Mouse (Mus musculus): ENCODE measurements around the gene Zdhhc14. TPM values are rescaled to one million over a fixed set of nuclear protein-coding genes. Genes with fewer than 3 reads are reported as not detected.
A peak's percentile ranks its signal among the peaks of the same experiment; 100 is the strongest.

The Zdhhc14 gene
- total and polyA plus RNA-seq, 3 experiments = 0.34 to 1.3 (median 0.35) TPM

GRCm38 (mm10) chr17:5598999-5599398 is 106.6 kb downstream of the Zdhhc14 start:
- Histone ChIP-seq H3K79me2 (replicated peaks; ENCODE audit: control insufficient read depth, extremely low read depth, insufficient read depth, poor library complexity, severe bottlenecking) (no peaks in the 10 kb centered on the region), H3K27me3 (replicated peaks) (no peaks in the 10 kb centered on the region), H3K36me3 (replicated peaks in 1 of 2; ENCODE audit: control insufficient read depth in 1 of 2, insufficient read depth in 1 of 2, low read length in 1 of 2) (no peaks in the 10 kb centered on the region), H3K4me2 (ENCODE audit: insufficient read depth, low read depth, poor library complexity, severe bottlenecking) (no peak overlapping the region), H3K9ac (ENCODE audit: insufficient read depth, low read depth) (no peak overlapping the region), H3K4me1 (ENCODE audit: control insufficient read depth in 1 of 2, insufficient read depth in 2 of 2) (peaks cover 5 to 8% of the 10 kb centered on the region in 2 experiments; a peak in 3 of 4 replicates), H3K4me3 (replicated peaks in 1 of 3; ENCODE audit: low read depth in 2 of 3, low read length in 2 of 3, poor library complexity in 1 of 3) (no peak overlapping the region), H3K9me3 (replicated peaks; ENCODE audit: low read length) (no peaks in the 10 kb centered on the region), H3K27ac (ENCODE audit: insufficient read depth, low read depth) (no peak overlapping the region)
- no peak for DNase-seq (ENCODE audit: extremely low read depth)
- dilution Hi-C loops (cut with MboI; ENCODE audit: extremely low pct_ligation_motif_present, extremely low pct_unique_long_range_greater_than_20kb, low sequenced_read_pairs) = no loop called here
- TF ChIP-seq ZNF384 (IDR thresholded peaks at IDR 0.05; ENCODE audit: low read depth, low read length) = no peak
- TF ChIP-seq POLR2A (IDR thresholded peaks at IDR 0.05; ENCODE audit: low read depth, low read length) = no peak
- no peak for TF ChIP-seq ETS1 (conservative IDR thresholded peaks at IDR 0.05; ENCODE audit: low read depth, low read length)
- no peak for TF ChIP-seq PAX5 (IDR thresholded peaks at IDR 0.05; ENCODE audit: low read length)
- in situ Hi-C loops (cut with MboI; ENCODE audit: low pct_ligation_motif_present, low pct_unique_long_range_greater_than_20kb, low sequenced_read_pairs) = no loop called here

GRCm38 (mm10) chr17:5600505-5601027 is 108.2 kb downstream of the Zdhhc14 start:
- Histone ChIP-seq H3K4me3 (replicated peaks in 1 of 3; ENCODE audit: low read depth in 2 of 3, low read length in 2 of 3, poor library complexity in 1 of 3) (no peak overlapping the region), H3K27me3 (replicated peaks) (no peaks in the 10 kb centered on the region), H3K4me2 (ENCODE audit: insufficient read depth, low read depth, poor library complexity, severe bottlenecking) (no peak overlapping the region), H3K4me1 (ENCODE audit: control insufficient read depth in 1 of 2, insufficient read depth in 2 of 2) (peaks cover 5 to 8% of the 10 kb centered on the region in 2 experiments; a peak in 3 of 4 replicates), H3K9me3 (replicated peaks; ENCODE audit: low read length) (no peaks in the 10 kb centered on the region), H3K36me3 (replicated peaks in 1 of 2; ENCODE audit: control insufficient read depth in 1 of 2, insufficient read depth in 1 of 2, low read length in 1 of 2) (no peaks in the 10 kb centered on the region), H3K79me2 (replicated peaks; ENCODE audit: control insufficient read depth, extremely low read depth, insufficient read depth, poor library complexity, severe bottlenecking) (no peaks in the 10 kb centered on the region), H3K27ac (ENCODE audit: insufficient read depth, low read depth) (no peak overlapping the region), H3K9ac (ENCODE audit: insufficient read depth, low read depth) (no peak overlapping the region)
- dilution Hi-C loops (cut with MboI; ENCODE audit: extremely low pct_ligation_motif_present, extremely low pct_unique_long_range_greater_than_20kb, low sequenced_read_pairs) = no loop called here
- no peak for DNase-seq (ENCODE audit: extremely low read depth)
- TF ChIP-seq PAX5 (IDR thresholded peaks at IDR 0.05; ENCODE audit: low read length) = no peak
- in situ Hi-C loops (cut with MboI; ENCODE audit: low pct_ligation_motif_present, low pct_unique_long_range_greater_than_20kb, low sequenced_read_pairs) = no loop called here

- H3K4me2 ChIP-seq (ENCODE audit: insufficient read depth, low read depth, poor library complexity, severe bottlenecking) = no peak overlapping the region
- H3K36me3 ChIP-seq (replicated peaks in 1 of 2; ENCODE audit: control insufficient read depth in 1 of 2, insufficient read depth in 1 of 2, low read length in 1 of 2) = no peaks in the 10 kb centered on the region
- TF ChIP-seq USF1 (IDR thresholded peaks at IDR 0.05; ENCODE audit: low read depth, low read length) (0 out of 2 replicates have a peak, but pooled peaks have one; percentile 10), CTCF (conservative IDR thresholded peaks at IDR 0.05 in 1 of 2, IDR thresholded peaks at IDR 0.05 in 1 of 2; ENCODE audit: low read depth in 2 of 2, low read length in 2 of 2) (no peak), MAX (IDR thresholded peaks at IDR 0.05; ENCODE audit: low read length) (peak; percentile 54; the same call in 1 of the 2 replicates), ELF1 (IDR thresholded peaks at IDR 0.05; ENCODE audit: low read depth, low read length) (no peak)
- DNase-seq (ENCODE audit: extremely low read depth) = peak; percentile 10
- H3K27ac ChIP-seq (ENCODE audit: insufficient read depth, low read depth) = no peak overlapping the region
- peaks cover 5 to 8% of the 10 kb centered on the region in 2 experiments; a peak in 3 of 4 replicates for H3K4me1 ChIP-seq (ENCODE audit: control insufficient read depth in 1 of 2, insufficient read depth in 2 of 2)
- no peaks in the 10 kb centered on the region for H3K9me3 ChIP-seq (replicated peaks; ENCODE audit: low read length)
- in situ Hi-C loops (cut with MboI; ENCODE audit: low pct_ligation_motif_present, low pct_unique_long_range_greater_than_20kb, low sequenced_read_pairs) (no loop called here), dilution Hi-C loops (cut with MboI; ENCODE audit: extremely low pct_ligation_motif_present, extremely low pct_unique_long_range_greater_than_20kb, low sequenced_read_pairs) (no loop called here)
- H3K27me3 ChIP-seq (replicated peaks) = no peaks in the 10 kb centered on the region
- H3K79me2 ChIP-seq (replicated peaks; ENCODE audit: control insufficient read depth, extremely low read depth, insufficient read depth, poor library complexity, severe bottlenecking) = no peaks in the 10 kb centered on the region
- H3K4me3 ChIP-seq (replicated peaks in 1 of 3; ENCODE audit: low read depth in 2 of 3, low read length in 2 of 3, poor library complexity in 1 of 3) = no peak overlapping the region
- H3K9ac ChIP-seq (ENCODE audit: insufficient read depth, low read depth) = no peak overlapping the region
Observed at GRCm38 (mm10) chr17:5601953-5602352, 109.6 kb downstream of the Zdhhc14 start.

Measured in CH12.LX (cell line).